Mouse (Mus musculus) G1E (cell line): ENCODE results near the gene Mybph.

Source experiments
- CTCF ChIP-seq: IDR thresholded peaks from 2 replicates; pipeline ENCODE4 v1.5.1; 2012; ENCODE audit warnings: low read depth, low read length, inconsistent platforms, mixed read lengths
- GATA1 ChIP-seq: IDR thresholded peaks from 2 replicates; pipeline ENCODE4 v1.6.1; 2012; ENCODE audit warnings: borderline replicate concordance, low read length, inconsistent platforms, mixed read lengths
- GATA2 ChIP-seq: IDR thresholded peaks from 2 replicates; pipeline ENCODE4 v1.6.1; 2012; ENCODE audit warnings: low read depth, low read length, inconsistent platforms, borderline replicate concordance
- POLR2AphosphoS5 ChIP-seq: IDR thresholded peaks from 2 replicates; pipeline ENCODE4 v1.6.1; 2012; ENCODE audit warnings: low read depth, low read length, inconsistent platforms; ENCODE audit not compliant: insufficient replicate concordance

- TF ChIP-seq CTCF (no peak), GATA2 (no peak), GATA1 (no peak), POLR2AphosphoS5 (no peak)
These were observed 48.0 kb downstream of the Mybph start for GRCm38 (mm10) chr1:134241298-134241697.
